Mouse (Mus musculus) kidney, adult 2 months (tissue): ENCODE measurements at regions not wholly inside any gene's neighbourhood (a gene's known extent, or its start where the extent isn't known, plus 50 kb on each side); places are given as distances from the start of the nearest gene placed in this dataset.

Experiments
- DNase-seq: peaks from one replicate; pipeline ENCODE4 v3.0.0; 2021
- H3K27ac ChIP-seq: fragments of 200-500 bp; 2 replicates; pipeline ENCODE4 v1.5.1; 2012; ENCODE audit warnings: low read depth, low read length, control low read depth, inconsistent platforms; ENCODE audit not compliant: insufficient read depth
- H3K27me3 ChIP-seq: fragments of 200-500 bp; replicated peaks from 2 replicates; pipeline ENCODE4 v1.6.1; 2012; ENCODE audit warnings: mild to moderate bottlenecking, moderate library complexity, low read length, inconsistent platforms; ENCODE audit not compliant: control insufficient read depth, insufficient read depth
- H3K36me3 ChIP-seq: fragments of 200-500 bp; 2 replicates; pipeline ENCODE4 v1.6.1; 2012; ENCODE audit warnings: mild to moderate bottlenecking, moderate library complexity, low read length, inconsistent platforms; ENCODE audit not compliant: control insufficient read depth, insufficient read depth
- H3K4me1 ChIP-seq: fragments of 200-500 bp; 2 replicates; pipeline ENCODE4 v1.6.1; 2011; ENCODE audit warnings: low read length; ENCODE audit not compliant: control insufficient read depth, insufficient read depth
- H3K4me3 ChIP-seq: fragments of 200-500 bp; 2 replicates; pipeline ENCODE4 v1.5.1; 2011; ENCODE audit warnings: mild to moderate bottlenecking, low read depth, low read length, control low read depth; ENCODE audit not compliant: insufficient read depth
- CTCF ChIP-seq: fragments of 200-500 bp; conservative IDR thresholded peaks from 2 replicates; pipeline ENCODE4 v1.5.1; 2011; ENCODE audit warnings: low read depth, mild to moderate bottlenecking, control low read depth, low read length, moderate library complexity, mixed read lengths; ENCODE audit not compliant: insufficient read depth, insufficient read length
- POLR2A ChIP-seq: fragments of 200-500 bp; IDR thresholded peaks from one replicate; pipeline ENCODE4 v1.6.1; 2011; ENCODE audit warnings: low read depth, low read length, control low read depth
- WGBS: fragments of 180-500 bp; shearing (Covaris S2); methylation state at CpG from one replicate; pipeline ENCODE4 v1.1.7; 2018; 5-methylcytosine and 5-hydroxymethylcytosine counted together

DNA sequence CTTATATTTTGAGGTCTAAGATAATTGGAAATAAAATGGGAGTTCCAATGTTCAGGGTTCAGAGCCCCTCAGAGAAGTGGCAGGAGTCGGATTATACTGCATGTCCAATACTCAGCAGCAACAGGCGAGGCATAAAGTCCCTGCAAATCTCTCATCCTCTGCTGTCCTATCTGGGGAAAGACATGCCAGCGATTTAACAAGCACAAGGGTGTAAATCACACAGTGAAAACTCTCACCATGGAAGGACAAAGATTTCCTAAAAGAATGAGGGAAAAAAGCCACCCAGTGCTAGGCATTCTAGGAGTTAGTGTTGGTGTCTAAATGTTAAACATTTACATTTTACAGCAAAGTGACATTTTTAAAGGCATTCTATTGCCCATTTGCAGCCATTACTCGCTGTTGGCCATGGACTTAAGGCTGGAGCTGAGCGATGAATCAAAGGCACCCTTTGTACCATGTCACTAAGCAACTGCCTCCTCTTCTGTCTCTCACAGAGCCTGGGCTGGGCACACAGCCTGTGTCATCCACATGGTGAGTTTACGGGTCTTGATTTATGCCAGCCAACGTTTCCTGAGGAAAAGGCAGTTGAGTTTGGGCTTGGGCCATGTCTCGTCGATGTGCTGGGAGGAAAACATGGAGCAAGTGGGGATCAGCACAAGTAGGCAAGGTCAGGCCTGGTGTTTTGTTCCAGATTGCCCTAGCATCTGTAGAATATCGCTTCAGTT is 265.9 kb upstream of the Ncam1 start:
- Histone ChIP-seq H3K4me1 (no peaks in the 10 kb centered on the region), H3K27me3 (no peaks in the 10 kb centered on the region), H3K36me3 (no peaks in the 10 kb centered on the region), H3K4me3 (no peak overlapping the region), H3K27ac (no peak overlapping the region)
- no peak for DNase-seq
- TF ChIP-seq CTCF (no peak), POLR2A (no peak)
- WGBS: 73% methylated on average over 10 of the region's 10 CpGs

DNA sequence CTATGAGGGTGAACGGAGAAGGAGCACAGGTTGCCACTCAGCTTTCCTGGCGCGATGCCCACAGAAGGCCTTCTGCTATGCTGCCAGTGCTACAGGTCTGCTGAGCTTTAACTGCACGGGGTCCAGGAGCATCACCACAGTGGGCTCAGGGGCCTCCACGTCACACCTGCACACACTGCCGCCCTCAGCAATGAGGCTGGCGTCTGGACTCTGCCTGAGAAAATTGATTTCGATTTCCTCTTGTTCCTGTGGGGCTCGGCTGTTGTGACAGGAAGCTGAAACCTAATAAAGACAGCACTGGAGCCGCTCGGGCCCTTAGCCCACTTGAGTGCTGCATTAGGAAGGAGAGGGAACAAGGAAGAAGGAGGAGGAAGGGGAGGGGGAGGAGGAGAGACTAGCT is 239.5 kb upstream of the Ncam1 start:
- no peak overlapping the region for H3K4me3 ChIP-seq
- peak; percentile 4 for DNase-seq
- H3K4me1 ChIP-seq: no peaks in the 10 kb centered on the region
- H3K27ac ChIP-seq: no peak overlapping the region
- 50% methylated on average over 11 of the region's 11 CpGs for WGBS
- no peak for TF ChIP-seq CTCF
- TF ChIP-seq POLR2A: no peak
- no peaks in the 10 kb centered on the region for H3K36me3 ChIP-seq
- H3K27me3 ChIP-seq: no peaks in the 10 kb centered on the region; the same call in 1 of the 2 replicates

DNA sequence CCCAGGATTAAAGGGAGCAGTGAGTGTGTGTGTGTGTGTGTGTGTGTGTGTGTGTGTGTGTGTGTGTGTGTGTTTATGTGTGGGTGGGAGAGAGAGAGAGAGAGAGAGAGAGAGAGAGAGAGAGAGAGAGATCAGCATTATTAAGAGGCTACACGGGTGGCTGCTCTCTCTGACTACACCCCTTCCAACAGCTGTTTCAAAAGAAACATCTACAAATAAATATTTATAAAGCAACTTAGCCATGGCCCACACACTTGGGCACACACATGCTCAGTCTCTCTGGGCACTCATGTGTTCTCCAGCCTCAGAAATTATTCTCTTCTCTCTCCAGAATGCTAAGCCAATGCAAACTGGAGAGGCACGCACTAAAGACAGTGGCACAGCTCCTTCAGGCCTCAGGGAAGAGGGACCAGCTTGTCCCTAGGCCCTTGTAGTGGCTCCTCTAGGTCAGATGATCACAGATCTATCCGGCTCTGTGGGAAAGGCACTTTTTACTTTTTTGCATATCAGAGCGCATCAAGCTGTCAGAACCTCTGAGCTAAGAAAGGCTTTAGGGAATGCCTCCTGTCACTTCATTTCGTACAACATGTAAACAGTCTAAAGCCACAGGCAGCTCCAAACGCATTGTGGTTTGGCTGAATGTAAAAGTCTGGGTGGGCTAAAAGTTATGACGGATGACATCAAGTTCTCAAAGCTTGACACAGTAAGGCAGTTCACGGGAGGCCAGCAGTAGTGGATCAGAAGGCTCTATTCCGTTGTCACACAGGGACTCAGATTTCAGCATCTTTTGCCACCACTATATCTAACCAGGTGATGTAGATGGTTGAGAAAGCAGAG is 233.8 kb upstream of the Ncam1 start:
- no peak for DNase-seq
- no peak overlapping the region for H3K4me3 ChIP-seq
- TF ChIP-seq POLR2A (no peak), CTCF (no peak)
- H3K36me3 ChIP-seq: no peaks in the 10 kb centered on the region
- no peak overlapping the region for H3K27ac ChIP-seq
- H3K27me3 ChIP-seq: no peaks in the 10 kb centered on the region
- H3K4me1 ChIP-seq: no peaks in the 10 kb centered on the region
- 53% methylated on average over 9 of the region's 9 CpGs for WGBS

DNA sequence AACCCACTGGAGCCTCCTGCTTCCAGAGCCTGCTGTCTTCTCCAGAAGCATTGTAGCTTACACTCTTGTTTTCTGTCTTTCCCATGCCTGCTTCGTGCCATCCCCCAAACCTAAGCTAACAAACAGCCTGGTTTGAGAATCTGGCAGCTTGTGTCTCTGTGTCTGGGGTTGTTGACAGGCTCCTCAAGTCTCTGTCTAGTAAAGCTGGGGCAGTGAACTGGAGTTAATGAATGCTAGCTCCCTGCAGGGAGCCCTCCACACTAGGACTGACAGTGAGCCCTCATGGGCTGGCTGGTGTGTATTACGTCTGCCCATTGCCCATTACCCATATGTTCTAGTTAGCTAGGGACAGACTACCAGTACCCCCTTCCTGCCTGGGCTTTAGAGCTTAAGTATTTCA is 232.6 kb upstream of the Ncam1 start:
- no peaks in the 10 kb centered on the region for H3K4me1 ChIP-seq
- 51% methylated on average over 2 of the region's 2 CpGs for WGBS

DNA sequence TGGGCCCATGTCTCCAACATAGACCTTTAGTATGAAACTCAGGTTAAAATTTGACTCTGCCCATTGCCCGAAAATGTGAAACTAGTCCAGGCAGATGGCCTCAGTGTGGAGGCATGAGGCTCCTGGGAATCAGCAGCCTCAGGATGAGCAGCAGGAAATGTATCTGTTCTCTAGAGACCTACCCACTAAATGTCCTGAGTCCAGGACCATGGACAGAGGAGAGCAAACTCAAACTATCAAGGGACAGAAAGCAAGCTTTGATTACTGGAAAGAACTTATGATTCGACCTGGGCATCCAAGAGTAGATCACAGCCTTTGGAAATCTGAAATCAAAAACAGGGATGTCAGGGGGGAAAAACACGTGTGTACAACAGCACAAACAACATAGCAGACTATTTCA is 230.3 kb upstream of the Ncam1 start:
- Histone ChIP-seq H3K27ac (no peak overlapping the region), H3K36me3 (no peaks in the 10 kb centered on the region), H3K4me1 (no peaks in the 10 kb centered on the region), H3K4me3 (no peak overlapping the region), H3K27me3 (no peaks in the 10 kb centered on the region)
- no peak for TF ChIP-seq CTCF
- no peak for TF ChIP-seq POLR2A
- WGBS: 32% methylated on average over 3 of the region's 3 CpGs
- DNase-seq: no peak

More for the DNA sequence above, 232.6 kb upstream of the Ncam1 start:
- Histone ChIP-seq H3K27ac (no peak overlapping the region), H3K36me3 (no peaks in the 10 kb centered on the region), H3K27me3 (no peaks in the 10 kb centered on the region), H3K4me3 (no peak overlapping the region)
- TF ChIP-seq CTCF (no peak), POLR2A (no peak)
- DNase-seq: no peak

DNA sequence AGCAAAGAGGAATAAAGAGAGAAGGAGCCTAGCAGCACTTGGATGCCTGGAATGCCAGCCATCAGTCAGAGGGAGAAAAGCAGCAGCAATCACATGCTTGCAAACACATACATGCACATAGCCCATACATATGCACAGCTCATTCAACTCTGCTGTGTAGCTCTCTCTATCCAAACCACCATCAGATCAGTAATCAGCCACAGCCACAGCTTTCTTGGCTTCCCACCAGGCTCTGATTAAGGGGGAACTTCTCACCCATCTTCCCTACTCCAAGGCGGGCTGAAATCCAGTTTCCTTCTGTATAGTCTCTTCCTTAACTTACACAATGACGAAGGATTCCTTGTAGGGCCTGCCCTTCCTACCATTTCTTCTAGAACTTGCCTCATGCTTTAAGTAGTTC is 229.8 kb upstream of the Ncam1 start:
- H3K4me3 ChIP-seq: no peak overlapping the region
- 93% methylated on average over 2 of the region's 2 CpGs for WGBS
- TF ChIP-seq POLR2A (no peak), CTCF (no peak)

DNA sequence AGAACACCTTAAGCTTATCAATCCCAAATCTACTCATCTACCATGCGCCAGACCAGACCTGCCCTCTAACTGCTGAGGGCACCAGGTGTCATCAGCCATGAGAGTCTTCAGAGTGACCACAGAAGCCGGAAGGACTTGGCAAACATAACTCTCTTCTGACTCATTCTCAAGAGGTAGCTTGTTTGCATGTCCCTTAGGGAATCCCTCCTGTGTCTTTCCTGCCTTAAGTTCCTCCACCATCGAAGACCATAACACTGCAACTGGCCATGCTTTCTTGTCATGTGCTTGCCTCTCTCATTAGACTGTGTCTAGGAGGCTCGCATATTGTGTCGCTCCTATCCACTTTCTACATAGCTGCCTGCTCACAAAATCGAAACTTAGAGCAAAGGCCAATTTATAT is 226.1 kb upstream of the Ncam1 start:
- Histone ChIP-seq H3K27me3 (no peaks in the 10 kb centered on the region), H3K36me3 (no peaks in the 10 kb centered on the region), H3K4me3 (no peak overlapping the region), H3K4me1 (no peaks in the 10 kb centered on the region), H3K27ac (no peak overlapping the region)
- TF ChIP-seq CTCF (no peak), POLR2A (no peak)
- WGBS: 84% methylated on average over 6 of the region's 6 CpGs
- no peak for DNase-seq

More for the DNA sequence above, 229.8 kb upstream of the Ncam1 start:
- no peak overlapping the region for H3K27ac ChIP-seq
- no peaks in the 10 kb centered on the region for H3K4me1 ChIP-seq
- H3K27me3 ChIP-seq: no peaks in the 10 kb centered on the region
- H3K36me3 ChIP-seq: no peaks in the 10 kb centered on the region
- no peak for DNase-seq
